Mouse (Mus musculus) stomach, embryonic 16.5 days (tissue): ENCODE measurements around the gene Sned1. TPM values are rescaled to one million over a fixed set of nuclear protein-coding genes. Genes with fewer than 3 reads are reported as not detected.
A peak's percentile ranks its signal among the peaks of the same experiment; 100 is the strongest.

Experiments
- ATAC-seq: fragments of 200-750 bp; cut with Nextera tagmentation; 2 replicates; pipeline ENCODE4 v1.8.0; 2017; ENCODE audit warnings: moderate number of reproducible peaks, moderate TSS enrichment; ENCODE audit not compliant: insufficient read depth, low FRiP score
- H3K27ac ChIP-seq: fragments of 300-500 bp; sonication (generic); 2 replicates; pipeline ENCODE4 v1.5.1; 2014; ENCODE audit warnings: low read length
- H3K27me3 ChIP-seq: fragments of 300-500 bp; sonication (generic); 2 replicates; pipeline ENCODE4 v1.6.1; 2014; ENCODE audit warnings: low read length, control low read depth, mixed read lengths; ENCODE audit not compliant: control insufficient read depth, insufficient read depth
- H3K36me3 ChIP-seq: fragments of 300-500 bp; sonication (generic); 2 replicates; pipeline ENCODE4 v1.6.1; 2014; ENCODE audit warnings: low read length; ENCODE audit not compliant: control insufficient read depth, insufficient read depth
- H3K4me1 ChIP-seq: fragments of 300-500 bp; sonication (generic); 2 replicates; pipeline ENCODE4 v1.6.1; 2014; ENCODE audit warnings: low read length, control low read depth, mixed read lengths; ENCODE audit not compliant: control insufficient read depth, insufficient read depth
- H3K4me2 ChIP-seq: fragments of 300-500 bp; sonication (generic); 2 replicates; pipeline ENCODE4 v1.6.1; 2014; ENCODE audit warnings: low read depth, low read length, mixed read lengths
- H3K4me3 ChIP-seq: fragments of 300-500 bp; sonication (generic); replicated peaks from 2 replicates; pipeline ENCODE4 v1.5.1; 2014; ENCODE audit warnings: mild to moderate bottlenecking, low read length
- H3K9ac ChIP-seq: fragments of 300-500 bp; sonication (generic); 2 replicates; pipeline ENCODE4 v1.6.1; 2014; ENCODE audit warnings: low read length
- H3K9me3 ChIP-seq: fragments of 300-500 bp; sonication (generic); replicated peaks from 2 replicates; pipeline ENCODE4 v1.6.1; 2016; ENCODE audit warnings: low read length, control low read depth; ENCODE audit not compliant: control insufficient read depth
- WGBS: fragments of 180-500 bp; shearing (Covaris S2); extraction: QIAGEN DNeasy Blood & Tissue Kit; methylation state at CpG from one replicate; pipeline ENCODE4 v1.1.7; 2014; 5-methylcytosine and 5-hydroxymethylcytosine counted together
- polyA plus RNA-seq: library from polyadenylated mRNA; unstranded; fragments of >200 nt; fragmentation: Nextera tagmentation; extraction: Ambion mirVana; gene quantifications from 2 replicates; pipeline ENCODE4 v1.2.1, GENCODE M21; 2015

The Sned1 gene
- polyA plus RNA-seq, 1 experiment from 2014 or later: 9.2 TPM

- Histone ChIP-seq H3K9ac (no peak overlapping the region), H3K27me3 (no peaks in the 10 kb centered on the region), H3K4me2 (no peak overlapping the region), H3K4me3 (no peak overlapping the region), H3K4me1 (peaks cover 28% of the 10 kb centered on the region), H3K27ac (peak overlapping the region; percentile 82), H3K36me3 (no peaks in the 10 kb centered on the region), H3K9me3 (no peaks in the 10 kb centered on the region)
- 67% methylated on average over 11 of the region's 11 CpGs for WGBS
- ATAC-seq: 0 out of 2 replicates have a peak, but pooled peaks have one; percentile 8
Observed at GRCm38 (mm10) chr1:93211019-93211418, 24.6 kb upstream of the Sned1 start.

GRCm38 (mm10) chr1:93211549-93212220 is 24.0 kb upstream of the Sned1 start:
- no peaks in the 10 kb centered on the region for H3K9me3 ChIP-seq
- no peak overlapping the region for H3K4me3 ChIP-seq
- peak; percentile 30; the same call in 1 of the 2 replicates for ATAC-seq
- WGBS: 35% methylated on average over 10 of the region's 10 CpGs
- H3K4me1 ChIP-seq: peaks cover 28% of the 10 kb centered on the region
- H3K9ac ChIP-seq: peak overlapping the region; percentile 40; the same call in 1 of the 2 replicates
- no peak overlapping the region for H3K4me2 ChIP-seq
- no peaks in the 10 kb centered on the region for H3K27me3 ChIP-seq
- peak overlapping the region; percentile 82 for H3K27ac ChIP-seq
- no peaks in the 10 kb centered on the region for H3K36me3 ChIP-seq

GRCm38 (mm10) chr1:93212441-93212840 is 23.2 kb upstream of the Sned1 start:
- Histone ChIP-seq H3K9ac (no peak overlapping the region), H3K9me3 (no peaks in the 10 kb centered on the region), H3K36me3 (no peaks in the 10 kb centered on the region), H3K4me3 (no peak overlapping the region), H3K4me2 (no peak overlapping the region), H3K27me3 (no peaks in the 10 kb centered on the region), H3K27ac (peak overlapping the region; percentile 82), H3K4me1 (peaks cover 28% of the 10 kb centered on the region)
- ATAC-seq: no peak
- 76% methylated on average over 7 of the region's 7 CpGs for WGBS

GRCm38 (mm10) chr1:93214612-93215011 is 21.0 kb upstream of the Sned1 start:
- no peak overlapping the region for H3K9ac ChIP-seq
- ATAC-seq: no peak

GRCm38 (mm10) chr1:93216839-93217497 is 18.7 kb upstream of the Sned1 start:
- H3K9ac ChIP-seq: no peak overlapping the region
- H3K27me3 ChIP-seq: no peaks in the 10 kb centered on the region; the same call in 1 of the 2 replicates
- H3K4me3 ChIP-seq: no peak overlapping the region
- 81% methylated on average over 9 of the region's 9 CpGs for WGBS
- no peak overlapping the region for H3K4me2 ChIP-seq
- H3K9me3 ChIP-seq: no peaks in the 10 kb centered on the region
- H3K36me3 ChIP-seq: no peaks in the 10 kb centered on the region
- ATAC-seq: no peak
- H3K27ac ChIP-seq: no peak overlapping the region
- H3K4me1 ChIP-seq: 0 out of 2 replicates have a peak, but pooled peaks cover under 1% of the 10 kb centered on the region

More at GRCm38 (mm10) chr1:93214612-93215011, 21.0 kb upstream of the Sned1 start:
- Histone ChIP-seq H3K4me2 (no peak overlapping the region), H3K4me1 (peaks cover 24% of the 10 kb centered on the region), H3K27me3 (no peaks in the 10 kb centered on the region; the same call in 1 of the 2 replicates), H3K9me3 (no peaks in the 10 kb centered on the region), H3K36me3 (no peaks in the 10 kb centered on the region), H3K27ac (no peak overlapping the region), H3K4me3 (no peak overlapping the region)
- WGBS: 56% methylated on average over 5 of the region's 5 CpGs

GRCm38 (mm10) chr1:93217530-93217929 is 18.1 kb upstream of the Sned1 start:
- Histone ChIP-seq H3K27me3 (no peaks in the 10 kb centered on the region; the same call in 1 of the 2 replicates), H3K9ac (no peak overlapping the region), H3K36me3 (no peaks in the 10 kb centered on the region), H3K9me3 (no peaks in the 10 kb centered on the region), H3K4me3 (no peak overlapping the region), H3K4me2 (no peak overlapping the region), H3K27ac (no peak overlapping the region), H3K4me1 (no peaks in the 10 kb centered on the region)
- peak; percentile 18; the same call in 1 of the 2 replicates for ATAC-seq
- 55% methylated on average over 7 of the region's 7 CpGs for WGBS

GRCm38 (mm10) chr1:93220776-93221175 is 14.9 kb upstream of the Sned1 start:
- no peak for ATAC-seq
- Histone ChIP-seq H3K9ac (no peak overlapping the region), H3K4me1 (peaks cover 5% of the 10 kb centered on the region; the same call in 1 of the 2 replicates)

GRCm38 (mm10) chr1:93223972-93224371 is 11.7 kb upstream of the Sned1 start:
- peaks cover 9% of the 10 kb centered on the region; the same call in 1 of the 2 replicates for H3K4me1 ChIP-seq
- 0 out of 2 replicates have a peak, but pooled peaks have one; percentile 38 for ATAC-seq
- WGBS: 9% methylated on average over 18 of the region's 18 CpGs

More at GRCm38 (mm10) chr1:93220776-93221175, 14.9 kb upstream of the Sned1 start:
- 74% methylated on average over 7 of the region's 7 CpGs for WGBS
- no peak overlapping the region for H3K27ac ChIP-seq
- H3K36me3 ChIP-seq: no peaks in the 10 kb centered on the region
- no peak overlapping the region for H3K4me2 ChIP-seq
- H3K27me3 ChIP-seq: no peaks in the 10 kb centered on the region; the same call in 1 of the 2 replicates
- H3K9me3 ChIP-seq: no peaks in the 10 kb centered on the region
- no peak overlapping the region for H3K4me3 ChIP-seq

GRCm38 (mm10) chr1:93225226-93225625 is 10.4 kb upstream of the Sned1 start:
- no peak for ATAC-seq
- H3K36me3 ChIP-seq: no peaks in the 10 kb centered on the region
- WGBS: 41% methylated on average over 4 of the region's 4 CpGs
- no peak overlapping the region for H3K27ac ChIP-seq
- H3K4me1 ChIP-seq: peaks cover 9% of the 10 kb centered on the region; the same call in 1 of the 2 replicates
- H3K27me3 ChIP-seq: no peaks in the 10 kb centered on the region
- H3K4me2 ChIP-seq: no peak overlapping the region
- H3K9me3 ChIP-seq: no peaks in the 10 kb centered on the region
- no peak overlapping the region for H3K9ac ChIP-seq
- H3K4me3 ChIP-seq: no peak overlapping the region

More at GRCm38 (mm10) chr1:93223972-93224371, 11.7 kb upstream of the Sned1 start:
- Histone ChIP-seq H3K4me2 (no peak overlapping the region), H3K27ac (no peak overlapping the region), H3K9ac (no peak overlapping the region), H3K27me3 (no peaks in the 10 kb centered on the region; the same call in 1 of the 2 replicates), H3K9me3 (no peaks in the 10 kb centered on the region), H3K4me3 (no peak overlapping the region), H3K36me3 (no peaks in the 10 kb centered on the region)
